Mouse (Mus musculus) embryonic facial prominence, embryonic 11.5 days (tissue): Measurements from ENCODE around the gene Mfsd5. TPM values are rescaled to one million over a fixed set of nuclear protein-coding genes. Genes with fewer than 3 reads are reported as not detected.

Source experiments
- ATAC-seq: fragments of 200-750 bp; cut with Nextera tagmentation; replicated peaks from 2 replicates; pipeline ENCODE4 v1.8.0; 2017; ENCODE audit warnings: low read depth; ENCODE audit not compliant: insufficient number of reproducible peaks, low FRiP score, low TSS enrichment
- DNase-seq: peaks from one replicate; pipeline ENCODE4 v3.0.0-alpha.2; 2015; ENCODE audit warnings: low spot score
- H3K27ac ChIP-seq: fragments of 300-500 bp; sonication (generic); replicated peaks from 2 replicates; pipeline ENCODE4 v1.5.1; 2014; ENCODE audit warnings: mild to moderate bottlenecking, low read depth, low read length, control low read depth
- H3K27me3 ChIP-seq: fragments of 300-500 bp; sonication (generic); 2 replicates; pipeline ENCODE4 v1.6.1; 2014; ENCODE audit warnings: mild to moderate bottlenecking, low read length, moderate library complexity, mixed read lengths; ENCODE audit not compliant: control insufficient read depth, insufficient read depth
- H3K36me3 ChIP-seq: fragments of 300-500 bp; sonication (generic); replicated peaks from 2 replicates; pipeline ENCODE4 v1.6.1; 2014; ENCODE audit warnings: low read depth, mild to moderate bottlenecking, low read length, moderate library complexity, mixed read lengths; ENCODE audit not compliant: control insufficient read depth, insufficient read depth
- H3K4me1 ChIP-seq: fragments of 300-500 bp; sonication (generic); 2 replicates; pipeline ENCODE4 v1.6.1; 2014; ENCODE audit warnings: low read length, mixed read lengths; ENCODE audit not compliant: control insufficient read depth, insufficient read depth
- H3K4me2 ChIP-seq: fragments of 300-500 bp; sonication (generic); 2 replicates; pipeline ENCODE4 v1.6.1; 2014; ENCODE audit warnings: low read depth, mild to moderate bottlenecking, control low read depth, low read length, moderate library complexity
- H3K4me3 ChIP-seq: fragments of 300-500 bp; sonication (generic); 2 replicates; pipeline ENCODE4 v1.5.1; 2014; ENCODE audit warnings: low read depth, low read length, control low read depth
- H3K9ac ChIP-seq: fragments of 300-500 bp; sonication (generic); replicated peaks from 2 replicates; pipeline ENCODE4 v1.6.1; 2014; ENCODE audit warnings: mild to moderate bottlenecking, control low read depth, low read length
- H3K9me3 ChIP-seq: fragments of 300-500 bp; sonication (generic); replicated peaks from 2 replicates; pipeline ENCODE4 v1.6.1; 2016; ENCODE audit warnings: mild to moderate bottlenecking, low read length, inconsistent platforms, mixed read lengths; ENCODE audit not compliant: control insufficient read depth
- WGBS: fragments of 180-500 bp; shearing (Covaris S2); extraction: QIAGEN DNeasy Blood & Tissue Kit; methylation state at CpG from one replicate; pipeline ENCODE4 v1.1.7; 2014; 5-methylcytosine and 5-hydroxymethylcytosine counted together
- polyA plus RNA-seq: library from polyadenylated mRNA; unstranded; fragments of >200 nt; fragmentation: Nextera tagmentation; extraction: Ambion mirVana; gene quantifications from 2 replicates; pipeline ENCODE4 v1.2.1, GENCODE M21; 2014

Gene Mfsd5
- polyA plus RNA-seq, 1 experiment from 2014 or later, result 51.6 TPM

GRCm38 (mm10) chr15:102280623-102281022 lies 1.4 kb downstream of the Mfsd5 start:
- 92% methylated on average over 19 of the region's 19 CpGs for WGBS
- Histone ChIP-seq H3K27ac (no peak overlapping the region), H3K9ac (no peak overlapping the region), H3K36me3 (no peaks in the 10 kb centered on the region; the same call in none of the 2 replicates), H3K4me3 (peak overlapping the region; percentile 90), H3K9me3 (no peaks in the 10 kb centered on the region), H3K4me2 (no peak overlapping the region; the same call in 1 of the 2 replicates), H3K4me1 (peaks cover 6% of the 10 kb centered on the region), H3K27me3 (no peaks in the 10 kb centered on the region)
- no peak for ATAC-seq
- no peak for DNase-seq

- H3K4me3 ChIP-seq, result no peak overlapping the region
- H3K4me2 ChIP-seq, result no peak overlapping the region
- no peak overlapping the region for H3K27ac ChIP-seq
- WGBS, result 86% methylated on average over 8 of the region's 8 CpGs
- H3K9me3 ChIP-seq, result no peaks in the 10 kb centered on the region
- DNase-seq (no peak), ATAC-seq (no peak)
- H3K9ac ChIP-seq, result no peak overlapping the region
- peaks cover 6% of the 10 kb centered on the region for H3K4me1 ChIP-seq
- H3K27me3 ChIP-seq, result no peaks in the 10 kb centered on the region
- no peaks in the 10 kb centered on the region; the same call in none of the 2 replicates for H3K36me3 ChIP-seq
Measured at GRCm38 (mm10) chr15:102282463-102283292, 3.4 kb downstream of the Mfsd5 start.

GRCm38 (mm10) chr15:102283648-102284047 lies 4.4 kb downstream of the Mfsd5 start:
- Histone ChIP-seq H3K9me3 (no peaks in the 10 kb centered on the region), H3K27me3 (no peaks in the 10 kb centered on the region), H3K36me3 (no peaks in the 10 kb centered on the region; the same call in none of the 2 replicates), H3K27ac (no peak overlapping the region), H3K4me2 (no peak overlapping the region), H3K4me1 (peaks cover 6% of the 10 kb centered on the region), H3K9ac (no peak overlapping the region), H3K4me3 (no peak overlapping the region)
- ATAC-seq (no peak), DNase-seq (no peak)
- WGBS, result 73% methylated on average over 3 of the region's 3 CpGs

GRCm38 (mm10) chr15:102287395-102287794 lies 8.1 kb downstream of the Mfsd5 start:
- DNase-seq, result peak; percentile 59
- H3K27me3 ChIP-seq, result no peaks in the 10 kb centered on the region
- no peak overlapping the region for H3K4me3 ChIP-seq
- no peaks in the 10 kb centered on the region for H3K4me1 ChIP-seq
- H3K36me3 ChIP-seq, result no peaks in the 10 kb centered on the region
- no peaks in the 10 kb centered on the region for H3K9me3 ChIP-seq
- no peak for ATAC-seq
- H3K9ac ChIP-seq, result no peak overlapping the region
- no peak overlapping the region for H3K27ac ChIP-seq
- H3K4me2 ChIP-seq, result no peak overlapping the region

GRCm38 (mm10) chr15:102295633-102296367 lies 16.5 kb downstream of the Mfsd5 start, which contains the start of gene Espl1:
Gene Espl1, plus strand, starts transcription at chr15:102296266.
- Histone ChIP-seq H3K9me3 (no peaks in the 10 kb centered on the region), H3K4me1 (no peaks in the 10 kb centered on the region; the same call in 1 of the 2 replicates), H3K4me3 (peak within 1 kb of the TSS; percentile 82), H3K27ac (0 out of 2 replicates have a peak within 1 kb of the TSS, but pooled peaks have one; percentile 49), H3K27me3 (no peaks in the 10 kb centered on the region), H3K9ac (peak within 1 kb of the TSS; percentile 69), H3K36me3 (peaks cover 9% of the 10 kb centered on the region), H3K4me2 (peak within 1 kb of the TSS; percentile 84)
- peak; percentile 98 for DNase-seq
- peak; percentile 93 for ATAC-seq
- WGBS, result 8% methylated on average over 25 of the region's 25 CpGs

- 0 out of 2 replicates have a peak overlapping the region, but pooled peaks have one; percentile 49 for H3K27ac ChIP-seq
- DNase-seq (no peak), ATAC-seq (peak; percentile 24; the same call in 1 of the 2 replicates)
- peaks cover 9% of the 10 kb centered on the region for H3K36me3 ChIP-seq
- H3K4me1 ChIP-seq, result no peaks in the 10 kb centered on the region; the same call in 1 of the 2 replicates
- H3K9ac ChIP-seq, result peak overlapping the region; percentile 69
- peak overlapping the region; percentile 82 for H3K4me3 ChIP-seq
- H3K9me3 ChIP-seq, result no peaks in the 10 kb centered on the region
- no peaks in the 10 kb centered on the region for H3K27me3 ChIP-seq
- peak overlapping the region; percentile 84 for H3K4me2 ChIP-seq
- 5% methylated on average over 24 of the region's 24 CpGs for WGBS
Measured at GRCm38 (mm10) chr15:102296368-102297006, 17.2 kb downstream of the Mfsd5 start.

- Histone ChIP-seq H3K9me3 (no peaks in the 10 kb centered on the region), H3K27me3 (no peaks in the 10 kb centered on the region), H3K4me3 (no peak overlapping the region), H3K27ac (no peak overlapping the region), H3K4me2 (no peak overlapping the region), H3K9ac (no peak overlapping the region), H3K36me3 (peaks cover 14% of the 10 kb centered on the region), H3K4me1 (no peaks in the 10 kb centered on the region)
- no peak for ATAC-seq
- no peak for DNase-seq
- 94% methylated on average over 6 of the region's 6 CpGs for WGBS
Measured at GRCm38 (mm10) chr15:102302542-102302941, 23.3 kb downstream of the Mfsd5 start.
